Mouse (Mus musculus) midbrain, postnatal 0 days (tissue): ENCODE results near the gene Aldh9a1. TPM values are rescaled to one million over a fixed set of nuclear protein-coding genes. Genes with fewer than 3 reads are reported as not detected.
"Not testable (repeated sequence)": the region's sequence is repeated elsewhere in the genome, so short reads cannot be mapped to it uniquely, and the experiment has no call there.

ENCODE experiments used
- ATAC-seq: fragments of 200-750 bp; cut with Nextera tagmentation; 2 replicates; pipeline ENCODE4 v1.8.0; 2017; ENCODE audit warnings: moderate number of reproducible peaks, mild to moderate bottlenecking, moderate TSS enrichment, moderate library complexity; ENCODE audit not compliant: low FRiP score
- DNase-seq: peaks from one replicate; pipeline ENCODE4 v3.0.0-alpha.2; 2015; ENCODE audit warnings: low spot score
- H3K27ac ChIP-seq: fragments of 300-500 bp; sonication (generic); 2 replicates; pipeline ENCODE4 v1.5.1; 2014; ENCODE audit warnings: low read depth, mild to moderate bottlenecking, low read length, mixed read lengths
- H3K27me3 ChIP-seq: fragments of 300-500 bp; sonication (generic); 2 replicates; pipeline ENCODE4 v1.6.1; 2014; ENCODE audit warnings: low read length, control low read depth, mixed read lengths; ENCODE audit not compliant: insufficient read depth
- H3K36me3 ChIP-seq: fragments of 300-500 bp; sonication (generic); 2 replicates; pipeline ENCODE4 v1.6.1; 2014; ENCODE audit warnings: low read length, control low read depth, mixed read lengths; ENCODE audit not compliant: insufficient read depth
- H3K4me1 ChIP-seq: fragments of 300-500 bp; sonication (generic); 2 replicates; pipeline ENCODE4 v1.6.1; 2014; ENCODE audit warnings: mild to moderate bottlenecking, control low read depth, antibody characterized with exemption, low read length, mixed read lengths; ENCODE audit not compliant: insufficient read depth
- H3K4me2 ChIP-seq: fragments of 300-500 bp; sonication (generic); 2 replicates; pipeline ENCODE4 v1.6.1; 2014; ENCODE audit warnings: low read depth, mild to moderate bottlenecking, low read length, mixed read lengths; ENCODE audit not compliant: poor library complexity, severe bottlenecking
- H3K4me3 ChIP-seq: fragments of 300-500 bp; sonication (generic); 2 replicates; pipeline ENCODE4 v1.5.1; 2014; ENCODE audit warnings: low read depth, mild to moderate bottlenecking, low read length, moderate library complexity
- H3K9ac ChIP-seq: fragments of 300-500 bp; sonication (generic); replicated peaks from 2 replicates; pipeline ENCODE4 v1.6.1; 2014; ENCODE audit warnings: mild to moderate bottlenecking, low read length, moderate library complexity, mixed read lengths; ENCODE audit not compliant: poor library complexity, severe bottlenecking
- H3K9me3 ChIP-seq: fragments of 300-500 bp; sonication (generic); 2 replicates; pipeline ENCODE4 v1.6.1; 2016; ENCODE audit warnings: low read length, control low read depth
- CTCF ChIP-seq: IDR thresholded peaks from 2 replicates; pipeline ENCODE4 v1.5.1; 2016; ENCODE audit warnings: antibody characterized with exemption, mild to moderate bottlenecking
- WGBS: fragments of 180-500 bp; shearing (Covaris S2); extraction: QIAGEN DNeasy Blood & Tissue Kit; methylation state at CpG from one replicate; pipeline ENCODE4 v1.1.7; 2014; 5-methylcytosine and 5-hydroxymethylcytosine counted together
- polyA plus RNA-seq: library from polyadenylated mRNA; unstranded; fragments of >200 nt; fragmentation: Nextera tagmentation; extraction: Ambion mirVana; gene quantifications from 2 replicates; pipeline ENCODE4 v1.2.1, GENCODE M21; 2015
- total RNA-seq: library from RNA; depleted of rRNA; stranded (reverse); fragments of >200 nt; gene quantifications from 2 replicates; pipeline ENCODE4 v1.2.3, GENCODE M21; 2014

Aldh9a1 gene
- total and polyA plus RNA-seq, 2 experiments from 2014 or later: 12.3 to 41.5 TPM

DNA sequence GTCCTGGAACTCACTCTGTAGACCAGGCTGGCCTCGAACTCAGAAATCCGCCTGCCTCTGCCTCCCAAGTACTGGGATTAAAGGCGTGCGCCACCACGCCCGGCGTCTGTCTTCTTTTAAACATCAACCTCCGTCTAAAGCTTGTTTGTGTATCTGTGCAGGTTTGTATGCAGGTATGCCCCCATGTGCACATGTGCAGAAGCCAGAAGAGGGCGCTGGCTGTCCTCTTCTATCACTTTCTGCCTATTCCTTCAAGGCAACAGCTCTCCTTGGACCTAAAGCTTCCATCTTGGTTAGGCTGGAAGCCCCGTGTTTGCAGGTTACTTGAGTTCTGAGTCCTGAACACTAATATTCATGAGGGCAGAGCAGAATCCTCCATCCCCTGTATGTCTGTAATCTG lies 7.0 kb upstream of the Aldh9a1 start:
- Histone ChIP-seq H3K4me1 (no peaks in the 10 kb centered on the region), H3K27ac (no peak overlapping the region), H3K9ac (no peak overlapping the region), H3K36me3 (no peaks in the 10 kb centered on the region), H3K9me3 (no peaks in the 10 kb centered on the region), H3K4me3 (no peak overlapping the region), H3K4me2 (no peak overlapping the region), H3K27me3 (no peaks in the 10 kb centered on the region)
- ATAC-seq (no peak), DNase-seq (no peak)
- 90% methylated on average over 9 of the region's 10 CpGs for WGBS
- TF ChIP-seq CTCF: no peak

DNA sequence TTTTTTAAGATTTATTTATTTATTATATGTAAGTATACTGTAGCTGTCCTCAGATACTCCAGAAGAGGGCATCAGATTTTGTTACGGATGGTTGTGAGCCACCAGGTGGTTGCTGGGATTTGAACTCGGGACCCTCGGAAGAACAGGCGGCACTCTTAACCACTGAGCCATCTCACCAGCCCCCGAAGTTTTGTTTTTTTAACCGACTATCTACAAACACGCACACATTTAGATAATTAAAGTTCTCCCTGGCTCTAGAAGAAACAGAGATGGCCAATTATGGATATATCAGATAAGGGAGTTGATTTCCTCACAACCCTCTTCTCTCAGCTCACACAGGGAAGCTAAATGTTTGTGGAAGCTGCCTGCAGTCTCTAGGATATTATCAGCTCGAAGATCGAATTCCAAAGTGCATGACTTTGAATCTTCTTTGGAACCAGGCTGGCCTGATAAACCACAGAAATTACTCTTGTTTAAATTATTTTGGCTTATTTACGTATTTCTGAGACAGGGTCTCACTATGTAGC lies 3.7 kb upstream of the Aldh9a1 start:
- not testable (repeated sequence) for H3K27ac ChIP-seq, H3K9ac ChIP-seq, H3K27me3 ChIP-seq, H3K4me1 ChIP-seq, H3K4me2 ChIP-seq, H3K36me3 ChIP-seq, DNase-seq, H3K4me3 ChIP-seq, H3K9me3 ChIP-seq, ATAC-seq
- 91% methylated on average over 10 of the region's 10 CpGs for WGBS

DNA sequence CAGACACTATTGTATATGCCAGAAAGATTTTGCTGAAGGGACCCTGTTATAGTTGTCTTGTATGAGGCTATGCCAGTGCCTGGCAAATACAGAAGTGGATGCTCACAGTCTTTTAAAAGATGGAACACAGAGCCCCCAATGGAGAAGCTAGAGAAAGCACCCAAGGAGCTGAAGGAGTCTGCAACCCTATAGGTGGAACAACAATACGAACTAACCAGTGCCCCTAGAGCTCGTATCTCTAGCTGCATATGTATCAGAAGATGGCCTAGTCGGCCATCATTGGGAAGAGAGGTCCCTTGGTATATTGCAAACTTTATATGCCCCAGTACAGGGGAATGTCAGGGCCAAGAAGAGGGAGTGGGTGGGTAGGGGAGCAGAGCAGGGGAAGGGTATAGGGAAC lies 585 bp upstream of the Aldh9a1 start:
- WGBS: 67% methylated on average over 3 of the region's 3 CpGs
- not testable (repeated sequence) for H3K4me2 ChIP-seq, H3K9ac ChIP-seq, H3K36me3 ChIP-seq, H3K27me3 ChIP-seq, ATAC-seq, H3K4me1 ChIP-seq, DNase-seq, H3K9me3 ChIP-seq, H3K4me3 ChIP-seq
- peak; percentile 14; the same call in 1 of the 2 replicates for TF ChIP-seq CTCF
- H3K27ac ChIP-seq: peak overlapping the region; percentile 87; the same call in 1 of the 2 replicates

DNA sequence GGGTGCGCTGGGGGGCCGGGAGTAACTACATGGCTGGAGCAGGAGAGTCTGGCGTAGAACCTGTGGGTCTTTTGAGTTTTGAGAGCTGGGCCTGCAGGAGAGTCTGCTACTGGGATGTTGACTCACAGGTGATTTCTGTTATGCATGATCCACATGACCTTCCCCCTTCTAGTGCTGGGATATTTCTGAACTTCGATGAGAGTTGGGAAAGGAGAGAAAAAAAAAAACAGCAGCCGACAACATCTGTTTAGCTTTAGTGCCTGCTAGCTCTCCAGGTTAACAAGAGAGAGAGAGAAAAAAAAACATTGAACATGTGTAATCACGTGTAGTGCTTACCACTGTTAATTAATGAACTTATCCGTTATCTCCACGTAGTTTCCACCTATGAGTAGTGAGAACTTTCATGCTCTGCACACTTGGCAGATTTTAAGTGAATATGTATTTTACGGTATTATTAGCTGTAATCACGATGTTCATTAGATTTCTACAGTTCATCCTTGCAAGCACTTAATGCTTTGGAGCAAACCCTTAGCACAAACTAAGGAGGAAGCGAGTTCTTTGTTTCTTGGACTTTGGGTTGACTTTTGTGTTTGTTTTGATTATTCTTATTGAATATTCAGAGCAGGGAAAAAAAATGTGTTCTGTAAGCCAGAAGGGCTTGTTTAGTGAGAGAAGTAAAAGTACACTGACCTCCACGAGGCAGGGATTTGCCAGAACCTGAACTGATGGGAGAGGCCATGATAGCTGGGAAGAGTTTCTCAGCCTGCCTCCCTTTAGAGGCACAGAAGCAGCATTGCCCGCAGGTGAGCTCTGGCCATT lies 1.0 kb downstream of the Aldh9a1 start:
- H3K27ac ChIP-seq: peak overlapping the region; percentile 87
- H3K4me2 ChIP-seq: peak overlapping the region; percentile 79
- H3K4me1 ChIP-seq: no peaks in the 10 kb centered on the region; the same call in 1 of the 2 replicates
- TF ChIP-seq CTCF: no peak
- DNase-seq (no peak), ATAC-seq (no peak)
- peak overlapping the region; percentile 76 for H3K4me3 ChIP-seq
- H3K27me3 ChIP-seq: no peaks in the 10 kb centered on the region
- no peaks in the 10 kb centered on the region for H3K9me3 ChIP-seq
- H3K36me3 ChIP-seq: peaks cover 13% of the 10 kb centered on the region
- 33% methylated on average over 13 of the region's 13 CpGs for WGBS
- peak overlapping the region; percentile 83 for H3K9ac ChIP-seq

DNA sequence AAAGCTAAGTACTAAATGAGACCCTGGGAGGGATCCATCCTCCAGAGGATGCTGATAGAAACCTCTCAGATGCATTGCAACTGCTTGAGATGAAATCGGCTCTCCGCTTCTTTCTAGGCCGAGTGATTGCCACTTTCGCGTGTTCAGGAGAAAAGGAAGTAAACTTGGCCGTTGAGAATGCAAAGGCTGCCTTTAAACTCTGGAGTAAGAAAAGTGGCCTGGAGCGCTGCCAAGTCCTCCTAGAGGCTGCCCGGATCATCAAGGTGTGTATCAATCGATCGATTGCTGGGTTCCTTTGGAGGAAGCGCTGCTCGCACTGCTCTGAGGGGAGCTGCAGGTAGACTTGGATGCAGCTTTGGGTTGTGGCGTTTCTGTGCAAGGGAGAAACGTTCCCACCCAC lies 2.6 kb downstream of the Aldh9a1 start:
- H3K9me3 ChIP-seq: no peaks in the 10 kb centered on the region

DNA sequence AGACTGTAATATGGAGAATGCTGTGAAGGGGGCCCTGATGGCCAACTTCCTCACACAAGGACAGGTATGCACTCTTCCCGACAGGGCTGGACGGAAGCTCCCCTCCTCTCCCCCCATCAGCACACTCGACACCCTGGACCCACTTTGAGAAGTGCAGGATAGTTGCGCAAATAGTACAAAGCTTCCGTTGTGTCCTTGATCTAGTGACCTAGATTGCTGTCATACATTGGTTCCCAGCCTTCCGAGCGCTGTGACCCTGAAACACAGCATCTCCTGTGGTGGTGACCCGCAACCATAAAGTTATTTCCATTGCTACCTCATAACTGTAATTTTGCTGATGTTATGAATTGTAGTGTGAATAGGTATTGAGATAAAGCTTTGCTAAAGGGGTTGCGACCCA lies 7.6 kb downstream of the Aldh9a1 start:
- Histone ChIP-seq H3K4me3 (no peak overlapping the region), H3K27ac (no peak overlapping the region), H3K9ac (no peak overlapping the region), H3K4me1 (no peaks in the 10 kb centered on the region), H3K4me2 (no peak overlapping the region), H3K36me3 (peaks cover 45% of the 10 kb centered on the region), H3K9me3 (no peaks in the 10 kb centered on the region), H3K27me3 (no peaks in the 10 kb centered on the region)
- DNase-seq (no peak), ATAC-seq (no peak)
- WGBS: 97% methylated on average over 9 of the region's 9 CpGs
- no peak for TF ChIP-seq CTCF

More for the DNA sequence above, 2.6 kb downstream of the Aldh9a1 start:
- no peak overlapping the region for H3K4me2 ChIP-seq
- no peak for ATAC-seq
- H3K27ac ChIP-seq: no peak overlapping the region
- H3K27me3 ChIP-seq: no peaks in the 10 kb centered on the region
- no peak for TF ChIP-seq CTCF
- no peak overlapping the region for H3K4me3 ChIP-seq
- peaks cover 28% of the 10 kb centered on the region for H3K36me3 ChIP-seq
- WGBS: 94% methylated on average over 14 of the region's 14 CpGs
- DNase-seq: no peak
- H3K9ac ChIP-seq: no peak overlapping the region
- H3K4me1 ChIP-seq: no peaks in the 10 kb centered on the region; the same call in 1 of the 2 replicates
